Mouse (Mus musculus) thymus, adult 2 months (tissue): ENCODE data around the gene Ank3. TPM values are rescaled to one million over a fixed set of nuclear protein-coding genes. Genes with fewer than 3 reads are reported as not detected.

Source experiments
- DNase-seq: peaks from one replicate; pipeline ENCODE4 v3.0.0; 2021
- H3K27ac ChIP-seq: fragments of 200-500 bp; 2 replicates; pipeline ENCODE4 v1.5.1; 2012; ENCODE audit warnings: low read length, control low read depth; ENCODE audit not compliant: control insufficient read depth, insufficient read depth
- H3K27me3 ChIP-seq: fragments of 200-500 bp; 2 replicates; pipeline ENCODE4 v1.6.1; 2012; ENCODE audit warnings: mild to moderate bottlenecking, low read length, moderate library complexity, mixed read lengths; ENCODE audit not compliant: control insufficient read depth, insufficient read depth
- H3K36me3 ChIP-seq: fragments of 200-500 bp; 2 replicates; pipeline ENCODE4 v1.6.1; 2012; ENCODE audit warnings: mild to moderate bottlenecking, low read length, moderate library complexity; ENCODE audit not compliant: control insufficient read depth, insufficient read depth
- H3K4me1 ChIP-seq: fragments of 200-500 bp; replicated peaks from 2 replicates; pipeline ENCODE4 v1.6.1; 2012; ENCODE audit warnings: low read length; ENCODE audit not compliant: control insufficient read depth, insufficient read depth
- H3K4me3 ChIP-seq: fragments of 200-500 bp; 2 replicates; pipeline ENCODE4 v1.5.1; 2012; ENCODE audit warnings: mild to moderate bottlenecking, low read length, control low read depth, moderate library complexity; ENCODE audit not compliant: control insufficient read depth, insufficient read depth
- CTCF ChIP-seq: fragments of 200-500 bp; IDR thresholded peaks from 2 replicates; pipeline ENCODE4 v1.5.1; 2012; ENCODE audit warnings: mild to moderate bottlenecking, control low read depth, low read length, moderate library complexity, borderline replicate concordance; ENCODE audit not compliant: control insufficient read depth, poor library complexity, insufficient read depth; ENCODE audit errors: extremely low read depth
- POLR2A ChIP-seq: fragments of 200-500 bp; IDR thresholded peaks from 2 replicates; pipeline ENCODE4 v1.6.1; 2012; ENCODE audit warnings: mild to moderate bottlenecking, low read length, control low read depth, moderate library complexity; ENCODE audit not compliant: control insufficient read depth, poor library complexity, insufficient read depth; ENCODE audit errors: extremely low read depth
- WGBS: fragments of 180-500 bp; shearing (Covaris S2); methylation state at CpG from one replicate; pipeline ENCODE4 v1.1.7; 2018; 5-methylcytosine and 5-hydroxymethylcytosine counted together
- polyA plus RNA-seq: library from polyadenylated mRNA; depleted of rRNA; stranded (reverse); fragments of >200 nt; gene quantifications from 2 replicates; pipeline ENCODE4 v1.2.3, GENCODE M21; 2012

The Ank3 gene
- polyA plus RNA-seq, 1 experiment: 4.2 TPM

GRCm38 (mm10) chr10:69538236-69538635 lies 139.7 kb downstream of the Ank3 start:
- DNase-seq: no peak
- Histone ChIP-seq H3K36me3 (no peaks in the 10 kb centered on the region), H3K27me3 (no peaks in the 10 kb centered on the region; the same call in 1 of the 2 replicates), H3K4me1 (no peaks in the 10 kb centered on the region), H3K4me3 (no peak overlapping the region), H3K27ac (no peak overlapping the region)
- 86% methylated on average over 2 of the region's 2 CpGs for WGBS
- TF ChIP-seq POLR2A (no peak), CTCF (no peak)

- no peak for DNase-seq
- Histone ChIP-seq H3K27ac (no peak overlapping the region), H3K36me3 (no peaks in the 10 kb centered on the region), H3K4me1 (no peaks in the 10 kb centered on the region), H3K4me3 (no peak overlapping the region), H3K27me3 (no peaks in the 10 kb centered on the region)
- no peak for TF ChIP-seq POLR2A
- no peak for TF ChIP-seq CTCF
- WGBS: 91% methylated on average over 3 of the region's 3 CpGs
Measured at GRCm38 (mm10) chr10:69542439-69542838, 143.9 kb downstream of the Ank3 start.

- Histone ChIP-seq H3K27ac (no peak overlapping the region), H3K4me3 (no peak overlapping the region), H3K36me3 (no peaks in the 10 kb centered on the region), H3K27me3 (no peaks in the 10 kb centered on the region), H3K4me1 (no peaks in the 10 kb centered on the region)
- WGBS: 93% methylated on average over 10 of the region's 10 CpGs
- TF ChIP-seq POLR2A (no peak), CTCF (no peak)
- no peak for DNase-seq
Measured at GRCm38 (mm10) chr10:69543876-69544620, 145.5 kb downstream of the Ank3 start.

GRCm38 (mm10) chr10:69544653-69545052 lies 146.1 kb downstream of the Ank3 start:
- DNase-seq: no peak
- WGBS: 86% methylated on average over 7 of the region's 7 CpGs
- TF ChIP-seq CTCF (no peak), POLR2A (no peak)

GRCm38 (mm10) chr10:69545936-69546335 lies 147.4 kb downstream of the Ank3 start:
- Histone ChIP-seq H3K27ac (no peak overlapping the region), H3K4me1 (no peaks in the 10 kb centered on the region)
- WGBS: 89% methylated on average over 3 of the region's 3 CpGs

More at GRCm38 (mm10) chr10:69544653-69545052, 146.1 kb downstream of the Ank3 start:
- Histone ChIP-seq H3K4me1 (no peaks in the 10 kb centered on the region), H3K4me3 (no peak overlapping the region), H3K27ac (no peak overlapping the region), H3K27me3 (no peaks in the 10 kb centered on the region), H3K36me3 (no peaks in the 10 kb centered on the region)

GRCm38 (mm10) chr10:69546643-69547042 lies 148.1 kb downstream of the Ank3 start:
- Histone ChIP-seq H3K4me1 (no peaks in the 10 kb centered on the region), H3K27me3 (no peaks in the 10 kb centered on the region), H3K27ac (no peak overlapping the region), H3K36me3 (no peaks in the 10 kb centered on the region), H3K4me3 (no peak overlapping the region)
- TF ChIP-seq CTCF (no peak), POLR2A (no peak)
- DNase-seq: no peak
- 87% methylated on average over 6 of the region's 6 CpGs for WGBS

More at GRCm38 (mm10) chr10:69545936-69546335, 147.4 kb downstream of the Ank3 start:
- TF ChIP-seq CTCF: no peak
- no peak for TF ChIP-seq POLR2A
- H3K27me3 ChIP-seq: no peaks in the 10 kb centered on the region
- H3K4me3 ChIP-seq: no peak overlapping the region
- no peak for DNase-seq
- no peaks in the 10 kb centered on the region for H3K36me3 ChIP-seq

- WGBS: 92% methylated on average over 3 of the region's 3 CpGs
- Histone ChIP-seq H3K27ac (no peak overlapping the region), H3K4me1 (no peaks in the 10 kb centered on the region), H3K36me3 (no peaks in the 10 kb centered on the region), H3K4me3 (no peak overlapping the region), H3K27me3 (no peaks in the 10 kb centered on the region)
- DNase-seq: no peak
- TF ChIP-seq POLR2A: no peak
- no peak for TF ChIP-seq CTCF
Measured at GRCm38 (mm10) chr10:69548771-69549170, 150.2 kb downstream of the Ank3 start.
